Mouse (Mus musculus) liver, adult 2 months (tissue): Measurements from ENCODE around the gene Polh.

Experiments
- CTCF ChIP-seq: fragments of 200-500 bp; IDR thresholded peaks from 2 replicates; pipeline ENCODE4 v1.5.1; 2011; ENCODE audit warnings: low read depth, low read length, control low read depth
- POLR2A ChIP-seq: fragments of 200-500 bp; IDR thresholded peaks from 2 replicates; pipeline ENCODE4 v1.6.1; 2011; ENCODE audit warnings: low read length, control low read depth; ENCODE audit not compliant: insufficient read depth; ENCODE audit errors: extremely low read depth

GRCm38 (mm10) chr17:46221601-46222000 lies 19.2 kb upstream of the Polh start:
- no peak for TF ChIP-seq POLR2A
- no peak for TF ChIP-seq CTCF
